Mouse (Mus musculus) neural tube, embryonic 11.5 days (tissue): Measurements from ENCODE around the gene Zfp879. TPM values are rescaled to one million over a fixed set of nuclear protein-coding genes. Genes with fewer than 3 reads are reported as not detected.

Experiments
- ATAC-seq: fragments of 200-750 bp; cut with Nextera tagmentation; 2 replicates; pipeline ENCODE4 v1.8.0; 2017; ENCODE audit warnings: moderate number of reproducible peaks, mild to moderate bottlenecking, moderate TSS enrichment, moderate library complexity; ENCODE audit not compliant: insufficient read depth, low FRiP score, low TSS enrichment
- DNase-seq: peaks from one replicate; pipeline ENCODE4 v3.0.0-alpha.2; 2015; ENCODE audit warnings: low spot score
- H3K27ac ChIP-seq: fragments of 300-500 bp; sonication (generic); 2 replicates; pipeline ENCODE4 v1.5.1; 2014; ENCODE audit warnings: low read depth, mild to moderate bottlenecking, low read length
- H3K27me3 ChIP-seq: fragments of 300-500 bp; sonication (generic); 2 replicates; pipeline ENCODE4 v1.6.1; 2014; ENCODE audit warnings: mild to moderate bottlenecking, low read length, mixed read lengths; ENCODE audit not compliant: control insufficient read depth, insufficient read depth
- H3K36me3 ChIP-seq: fragments of 300-500 bp; sonication (generic); 2 replicates; pipeline ENCODE4 v1.6.1; 2014; ENCODE audit warnings: mild to moderate bottlenecking, low read length, moderate library complexity, mixed read lengths; ENCODE audit not compliant: control insufficient read depth, insufficient read depth
- H3K4me1 ChIP-seq: fragments of 300-500 bp; sonication (generic); 2 replicates; pipeline ENCODE4 v1.6.1; 2014; ENCODE audit warnings: low read length, mixed read lengths; ENCODE audit not compliant: control insufficient read depth, insufficient read depth
- H3K4me2 ChIP-seq: fragments of 300-500 bp; sonication (generic); 2 replicates; pipeline ENCODE4 v1.6.1; 2014; ENCODE audit warnings: low read depth, mild to moderate bottlenecking, moderate library complexity
- H3K4me3 ChIP-seq: fragments of 300-500 bp; sonication (generic); 2 replicates; pipeline ENCODE4 v1.5.1; 2014; ENCODE audit warnings: low read depth, low read length
- H3K9ac ChIP-seq: fragments of 300-500 bp; sonication (generic); 2 replicates; pipeline ENCODE4 v1.6.1; 2014; ENCODE audit warnings: mild to moderate bottlenecking, low read length
- H3K9me3 ChIP-seq: fragments of 300-500 bp; sonication (generic); 2 replicates; pipeline ENCODE4 v1.6.1; 2016; ENCODE audit warnings: low read length; ENCODE audit not compliant: control insufficient read depth
- WGBS: fragments of 180-500 bp; shearing (Covaris S2); extraction: QIAGEN DNeasy Blood & Tissue Kit; methylation state at CpG from one replicate; pipeline ENCODE4 v1.1.7; 2014; 5-methylcytosine and 5-hydroxymethylcytosine counted together
- polyA plus RNA-seq: library from polyadenylated mRNA; unstranded; fragments of >200 nt; fragmentation: Nextera tagmentation; extraction: Ambion mirVana; gene quantifications from 2 replicates; pipeline ENCODE4 v1.2.1, GENCODE M21; 2014

Zfp879 gene
- polyA plus RNA-seq, 1 experiment from 2014 or later = 0.56 TPM

GRCm38 (mm10) chr11:50814233-50814632 is 27.1 kb downstream of the Zfp879 start:
- Histone ChIP-seq H3K36me3 (peaks cover 52% of the 10 kb centered on the region), H3K27me3 (no peaks in the 10 kb centered on the region), H3K4me2 (no peak overlapping the region), H3K4me3 (no peak overlapping the region), H3K9ac (no peak overlapping the region), H3K27ac (no peak overlapping the region), H3K4me1 (no peaks in the 10 kb centered on the region), H3K9me3 (peaks cover 23% of the 10 kb centered on the region)
- DNase-seq = no peak
- 94% methylated on average over 4 of the region's 4 CpGs for WGBS
- no peak for ATAC-seq

- no peak overlapping the region for H3K4me2 ChIP-seq
- no peak overlapping the region for H3K4me3 ChIP-seq
- H3K27me3 ChIP-seq = no peaks in the 10 kb centered on the region
- DNase-seq = no peak
- no peak for ATAC-seq
- H3K27ac ChIP-seq = no peak overlapping the region
- H3K36me3 ChIP-seq = no peaks in the 10 kb centered on the region
- no peak overlapping the region for H3K9ac ChIP-seq
- H3K9me3 ChIP-seq = no peaks in the 10 kb centered on the region
- H3K4me1 ChIP-seq = no peaks in the 10 kb centered on the region
Measured at GRCm38 (mm10) chr11:50798836-50799235, 42.5 kb downstream of the Zfp879 start.

GRCm38 (mm10) chr11:50797674-50798073 is 43.7 kb downstream of the Zfp879 start:
- H3K9me3 ChIP-seq = no peaks in the 10 kb centered on the region
- 81% methylated on average over 11 of the region's 11 CpGs for WGBS
- H3K4me1 ChIP-seq = no peaks in the 10 kb centered on the region
- no peaks in the 10 kb centered on the region for H3K27me3 ChIP-seq
- H3K4me3 ChIP-seq = no peak overlapping the region
- ATAC-seq (no peak), DNase-seq (no peak)
- H3K36me3 ChIP-seq = no peaks in the 10 kb centered on the region
- H3K4me2 ChIP-seq = no peak overlapping the region
- H3K9ac ChIP-seq = no peak overlapping the region
- H3K27ac ChIP-seq = no peak overlapping the region

Other genes starting within 250 kb of the Zfp879 start
- 1.1 and 2.1 TPM in 2 replicates for gene Adamts2, start 239.5 kb downstream of the Zfp879 start, polyA plus RNA-seq
- 49.0 and 53.8 TPM in 2 replicates for gene Zfp354c, start 13.8 kb downstream of the Zfp879 start, polyA plus RNA-seq
- gene Grm6, start 9.1 kb upstream of the Zfp879 start, polyA plus RNA-seq = not detected in 2 replicates
- 16.0 TPM in 2 replicates for gene Zfp454, start 46.1 kb upstream of the Zfp879 start, polyA plus RNA-seq
- 27.8 and 34.7 TPM in 2 replicates for gene Zfp2, start 74.6 kb upstream of the Zfp879 start, polyA plus RNA-seq
- gene Zfp354b, start 90.1 kb upstream of the Zfp879 start, polyA plus RNA-seq = 1.4 and 1.6 TPM in 2 replicates
- not detected in 2 replicates for gene 4933414I15Rik, start 102.2 kb upstream of the Zfp879 start, polyA plus RNA-seq
- gene Prop1, start 112.2 kb upstream of the Zfp879 start, polyA plus RNA-seq = not detected in 2 replicates
- gene Olfr1378, start 125.0 kb upstream of the Zfp879 start, polyA plus RNA-seq = not detected in 2 replicates
- not detected in 2 replicates for gene Olfr1377, start 140.4 kb upstream of the Zfp879 start, polyA plus RNA-seq
- gene Olfr51, start 162.0 kb upstream of the Zfp879 start, polyA plus RNA-seq = not detected in 2 replicates
- gene Olfr54, start 172.7 kb upstream of the Zfp879 start, polyA plus RNA-seq = not detected in 2 replicates
- gene Olfr1375, start 206.6 kb upstream of the Zfp879 start, polyA plus RNA-seq = not detected in 2 replicates
- 8.6 and 9.9 TPM in 2 replicates for gene Zfp354a, start 217.7 kb upstream of the Zfp879 start, polyA plus RNA-seq